Mouse (Mus musculus) embryo, embryonic 10 days (tissue): ENCODE data around the gene Gm10282.
A peak's percentile ranks its signal among the peaks of the same experiment; 100 is the strongest.

ENCODE experiments used
- DNase-seq: peaks from one replicate; pipeline ENCODE4 v3.0.0-alpha.2; 2015; ENCODE audit warnings: low spot score

The Gm10282 gene

DNA sequence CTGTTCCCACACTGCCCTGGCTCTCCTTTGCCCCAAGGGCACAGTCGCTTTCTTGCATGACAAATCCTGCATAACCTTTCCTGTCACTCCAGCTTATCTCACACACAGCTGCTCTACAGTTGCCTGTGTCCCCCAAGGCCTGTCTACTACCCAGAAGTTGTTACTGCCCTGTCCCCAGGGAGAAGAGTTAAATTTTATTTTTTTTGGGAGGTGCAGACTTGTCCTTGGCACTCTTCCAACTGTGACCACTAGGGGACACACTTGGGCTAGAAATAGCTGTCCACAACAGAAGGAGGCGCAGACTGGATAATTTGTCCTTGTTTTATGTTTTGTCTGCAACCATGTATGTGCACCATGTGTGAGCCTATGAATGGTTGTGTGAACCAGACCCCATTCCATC is 44.0 kb downstream of the Gm10282 start:
- peak; percentile 83 for DNase-seq

GRCm38 (mm10) chr8:72260585-72260984 is 44.5 kb downstream of the Gm10282 start:
- DNase-seq, result no peak

- no peak for DNase-seq
These were observed 45.2 kb downstream of the Gm10282 start for GRCm38 (mm10) chr8:72259862-72260261.

DNA sequence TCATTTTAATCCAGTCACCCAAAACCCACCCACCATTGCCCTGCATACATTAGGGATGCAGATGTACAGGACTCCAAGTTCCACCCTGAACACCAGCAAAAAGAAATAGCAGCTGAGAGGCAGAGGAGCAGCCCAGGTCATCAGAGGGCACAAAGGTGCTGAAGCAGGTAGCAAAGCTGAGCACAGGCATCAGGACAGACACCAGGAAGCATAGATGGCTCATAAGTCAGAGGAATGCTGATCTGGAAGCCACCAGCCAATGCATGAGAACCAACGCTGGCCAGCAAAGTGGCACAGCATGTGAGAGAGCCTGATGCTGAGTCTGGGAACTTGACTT is 47.2 kb downstream of the Gm10282 start:
- no peak for DNase-seq

DNA sequence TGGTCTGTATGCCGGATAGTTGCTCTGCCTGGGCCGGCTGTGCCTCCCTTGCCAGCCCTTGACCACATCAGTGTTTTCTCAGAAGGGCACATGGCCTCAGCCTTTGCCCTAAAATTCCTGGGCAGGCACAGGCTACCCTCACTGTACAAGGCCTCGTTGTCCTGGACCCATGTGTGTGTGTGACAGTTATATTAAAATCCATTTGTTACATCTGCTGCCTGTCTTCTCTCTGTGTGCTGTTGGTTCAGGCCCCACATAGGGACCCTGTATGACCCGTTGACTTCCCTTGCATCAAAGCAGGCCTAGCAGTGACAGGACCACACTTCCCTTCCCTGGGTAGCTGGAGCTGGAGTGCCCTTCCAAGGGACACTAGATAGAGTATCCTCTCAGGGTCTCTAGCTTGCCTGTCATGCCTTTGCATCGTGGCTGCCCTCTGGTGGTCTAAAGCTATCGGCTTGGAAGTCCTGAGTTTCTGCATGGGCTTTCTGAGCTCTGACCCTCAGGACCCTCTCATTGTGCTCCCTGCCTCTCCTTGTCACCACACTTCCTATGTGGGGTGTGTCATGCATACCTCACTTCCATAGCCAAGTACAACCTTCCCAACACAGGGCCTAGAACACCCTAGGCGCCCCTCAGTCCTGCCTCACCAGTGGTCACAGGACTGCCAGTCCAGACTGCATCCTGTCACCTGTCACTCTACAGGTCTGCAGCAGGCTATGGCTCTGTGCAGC is 47.7 kb downstream of the Gm10282 start:
- DNase-seq, result peak; percentile 78
